Mouse (Mus musculus) midbrain, postnatal 0 days (tissue): ENCODE measurements around the gene Pex11a. TPM values are rescaled to one million over a fixed set of nuclear protein-coding genes. Genes with fewer than 3 reads are reported as not detected.

Source experiments
- ATAC-seq: fragments of 200-750 bp; cut with Nextera tagmentation; 2 replicates; pipeline ENCODE4 v1.8.0; 2017; ENCODE audit warnings: moderate number of reproducible peaks, mild to moderate bottlenecking, moderate TSS enrichment, moderate library complexity; ENCODE audit not compliant: low FRiP score
- DNase-seq: peaks from one replicate; pipeline ENCODE4 v3.0.0-alpha.2; 2015; ENCODE audit warnings: low spot score
- H3K27ac ChIP-seq: fragments of 300-500 bp; sonication (generic); 2 replicates; pipeline ENCODE4 v1.5.1; 2014; ENCODE audit warnings: low read depth, mild to moderate bottlenecking, low read length, mixed read lengths
- H3K27me3 ChIP-seq: fragments of 300-500 bp; sonication (generic); 2 replicates; pipeline ENCODE4 v1.6.1; 2014; ENCODE audit warnings: low read length, control low read depth, mixed read lengths; ENCODE audit not compliant: insufficient read depth
- H3K36me3 ChIP-seq: fragments of 300-500 bp; sonication (generic); 2 replicates; pipeline ENCODE4 v1.6.1; 2014; ENCODE audit warnings: low read length, control low read depth, mixed read lengths; ENCODE audit not compliant: insufficient read depth
- H3K4me1 ChIP-seq: fragments of 300-500 bp; sonication (generic); 2 replicates; pipeline ENCODE4 v1.6.1; 2014; ENCODE audit warnings: mild to moderate bottlenecking, control low read depth, antibody characterized with exemption, low read length, mixed read lengths; ENCODE audit not compliant: insufficient read depth
- H3K4me2 ChIP-seq: fragments of 300-500 bp; sonication (generic); 2 replicates; pipeline ENCODE4 v1.6.1; 2014; ENCODE audit warnings: low read depth, mild to moderate bottlenecking, low read length, mixed read lengths; ENCODE audit not compliant: poor library complexity, severe bottlenecking
- H3K4me3 ChIP-seq: fragments of 300-500 bp; sonication (generic); 2 replicates; pipeline ENCODE4 v1.5.1; 2014; ENCODE audit warnings: low read depth, mild to moderate bottlenecking, low read length, moderate library complexity
- H3K9ac ChIP-seq: fragments of 300-500 bp; sonication (generic); replicated peaks from 2 replicates; pipeline ENCODE4 v1.6.1; 2014; ENCODE audit warnings: mild to moderate bottlenecking, low read length, moderate library complexity, mixed read lengths; ENCODE audit not compliant: poor library complexity, severe bottlenecking
- H3K9me3 ChIP-seq: fragments of 300-500 bp; sonication (generic); 2 replicates; pipeline ENCODE4 v1.6.1; 2016; ENCODE audit warnings: low read length, control low read depth
- CTCF ChIP-seq: IDR thresholded peaks from 2 replicates; pipeline ENCODE4 v1.5.1; 2016; ENCODE audit warnings: antibody characterized with exemption, mild to moderate bottlenecking
- WGBS: fragments of 180-500 bp; shearing (Covaris S2); extraction: QIAGEN DNeasy Blood & Tissue Kit; methylation state at CpG from one replicate; pipeline ENCODE4 v1.1.7; 2014; 5-methylcytosine and 5-hydroxymethylcytosine counted together
- polyA plus RNA-seq: library from polyadenylated mRNA; unstranded; fragments of >200 nt; fragmentation: Nextera tagmentation; extraction: Ambion mirVana; gene quantifications from 2 replicates; pipeline ENCODE4 v1.2.1, GENCODE M21; 2015
- total RNA-seq: library from RNA; depleted of rRNA; stranded (reverse); fragments of >200 nt; gene quantifications from 2 replicates; pipeline ENCODE4 v1.2.3, GENCODE M21; 2014

The Pex11a gene
- total and polyA plus RNA-seq, 2 experiments from 2014 or later = 3.6 to 11.9 TPM

DNA sequence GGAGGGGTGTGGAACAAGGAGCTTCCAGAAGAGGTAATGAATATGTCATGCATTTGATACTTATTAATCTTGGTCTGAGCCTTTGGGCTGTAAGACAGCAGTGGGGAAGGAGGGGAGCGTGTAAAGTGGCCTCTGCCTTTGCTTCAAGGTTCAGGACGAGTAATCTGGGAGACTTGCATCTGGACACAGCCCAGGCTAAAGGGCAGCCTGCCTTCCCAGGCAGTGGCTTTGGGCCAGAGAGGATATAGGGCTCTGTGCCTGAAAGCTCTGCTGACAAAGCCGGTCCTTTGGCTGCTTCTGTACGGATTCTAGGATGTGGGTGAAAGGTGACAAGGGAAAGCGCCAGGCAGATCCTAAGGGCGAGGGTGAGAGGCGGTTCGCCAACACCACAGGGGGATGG, 8.4 kb downstream of the Pex11a start:
- Histone ChIP-seq H3K4me2 (no peak overlapping the region), H3K9me3 (no peaks in the 10 kb centered on the region), H3K27me3 (no peaks in the 10 kb centered on the region), H3K9ac (no peak overlapping the region), H3K4me1 (no peaks in the 10 kb centered on the region), H3K36me3 (no peaks in the 10 kb centered on the region), H3K4me3 (no peak overlapping the region), H3K27ac (no peak overlapping the region)
- 81% methylated on average over 8 of the region's 8 CpGs for whole genome bisulfite sequencing
- TF ChIP-seq CTCF = no peak
- ATAC-seq (no peak), DNase-seq (no peak)

DNA sequence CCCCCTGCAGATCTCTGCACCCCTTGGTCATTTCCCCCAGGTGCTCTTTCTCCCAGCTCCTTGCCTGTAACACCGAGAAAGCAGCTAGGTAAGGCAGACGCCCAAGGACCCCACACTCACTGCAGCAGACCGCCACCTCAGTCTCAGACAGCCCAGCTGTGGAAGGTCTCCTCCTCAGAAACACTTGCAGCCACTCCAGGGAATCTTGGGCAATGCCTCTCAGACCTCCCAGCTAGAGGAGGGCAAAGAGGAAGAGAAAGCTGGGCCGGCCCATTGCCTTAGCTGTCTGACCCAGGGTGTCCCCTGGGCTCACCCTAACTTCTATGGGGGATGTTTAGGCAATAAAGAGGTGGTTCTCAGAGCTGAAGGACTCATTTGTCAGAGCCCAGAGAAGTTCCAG, 10.3 kb downstream of the Pex11a start, which contains the start of gene Plin1:
TSS of gene Plin1 (minus strand) at position 282 of the 400 bp plus-strand sequence.
- Histone ChIP-seq H3K36me3 (no peaks in the 10 kb centered on the region), H3K4me1 (no peaks in the 10 kb centered on the region), H3K4me2 (no peak within 1 kb of the TSS), H3K27me3 (no peaks in the 10 kb centered on the region), H3K4me3 (no peak within 1 kb of the TSS), H3K9me3 (no peaks in the 10 kb centered on the region), H3K27ac (no peak within 1 kb of the TSS), H3K9ac (no peak within 1 kb of the TSS)
- WGBS = 61% methylated on average over 4 of the region's 4 CpGs
- ATAC-seq (no peak), DNase-seq (no peak)
- no peak for TF ChIP-seq CTCF

DNA sequence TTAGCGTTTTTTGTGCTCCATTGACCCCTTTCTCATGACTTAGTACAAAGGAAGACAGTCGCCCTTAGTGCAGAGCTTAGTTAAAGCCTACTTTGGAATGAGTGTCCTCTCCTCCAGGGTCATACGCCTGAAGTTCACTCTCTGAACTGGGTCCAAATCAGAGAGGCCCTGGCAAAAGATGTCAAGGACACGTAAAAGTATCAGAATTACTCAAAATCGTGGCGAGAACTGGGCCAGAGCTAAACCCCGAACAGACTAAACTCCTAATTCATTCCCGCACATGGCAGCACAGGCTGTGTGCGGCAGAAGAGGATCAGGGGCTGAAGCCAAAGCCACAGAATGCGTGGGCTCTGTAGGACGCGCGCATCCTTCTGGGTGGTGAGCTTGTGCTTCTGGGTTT, 11.5 kb downstream of the Pex11a start:
- no peak overlapping the region for H3K9ac ChIP-seq
- H3K4me2 ChIP-seq = no peak overlapping the region
- no peaks in the 10 kb centered on the region for H3K27me3 ChIP-seq
- TF ChIP-seq CTCF = no peak
- H3K4me1 ChIP-seq = no peaks in the 10 kb centered on the region
- no peak for ATAC-seq
- no peak overlapping the region for H3K27ac ChIP-seq
- DNase-seq = no peak
- H3K36me3 ChIP-seq = no peaks in the 10 kb centered on the region
- H3K9me3 ChIP-seq = no peaks in the 10 kb centered on the region
- H3K4me3 ChIP-seq = no peak overlapping the region
- 74% methylated on average over 13 of the region's 13 CpGs for whole genome bisulfite sequencing

DNA sequence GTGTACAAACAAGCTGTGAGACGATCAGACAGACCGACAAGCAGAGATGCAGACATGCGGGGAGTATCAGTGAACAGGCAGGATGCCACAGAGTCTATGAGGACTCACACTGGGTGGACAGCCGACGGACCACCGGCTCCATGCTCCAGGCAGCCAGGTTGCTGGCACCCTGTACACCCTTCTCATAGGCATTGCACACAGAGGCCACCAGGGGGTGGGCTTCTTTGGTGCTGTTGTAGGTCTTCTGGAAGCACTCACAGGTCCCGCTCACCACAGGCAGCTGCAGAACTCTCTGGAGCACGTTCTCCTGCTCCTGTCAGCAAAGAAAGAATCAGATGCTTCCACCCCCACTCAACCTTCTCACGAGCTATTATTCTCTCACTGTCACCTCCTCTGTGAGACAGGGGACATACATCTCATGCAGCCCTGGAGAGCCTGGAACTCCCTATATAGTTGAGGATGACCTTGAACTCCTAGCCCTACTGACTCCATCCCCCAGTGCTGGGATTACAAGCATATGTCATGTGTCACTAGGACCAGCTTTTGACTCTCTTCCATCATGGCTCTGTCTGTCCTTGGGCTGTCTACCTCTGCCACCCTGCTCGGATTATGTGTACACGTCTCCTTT, 13.1 kb downstream of the Pex11a start:
- no peak overlapping the region for H3K9ac ChIP-seq
- no peaks in the 10 kb centered on the region for H3K27me3 ChIP-seq
- H3K27ac ChIP-seq = no peak overlapping the region
- H3K4me2 ChIP-seq = no peak overlapping the region
- H3K36me3 ChIP-seq = no peaks in the 10 kb centered on the region
- no peak for DNase-seq
- no peaks in the 10 kb centered on the region for H3K4me1 ChIP-seq
- WGBS = 74% methylated on average over 11 of the region's 11 CpGs
- TF ChIP-seq CTCF = peak; percentile 42
- no peak overlapping the region for H3K4me3 ChIP-seq
- no peaks in the 10 kb centered on the region for H3K9me3 ChIP-seq
- no peak; the same call in 1 of the 2 replicates for ATAC-seq

DNA sequence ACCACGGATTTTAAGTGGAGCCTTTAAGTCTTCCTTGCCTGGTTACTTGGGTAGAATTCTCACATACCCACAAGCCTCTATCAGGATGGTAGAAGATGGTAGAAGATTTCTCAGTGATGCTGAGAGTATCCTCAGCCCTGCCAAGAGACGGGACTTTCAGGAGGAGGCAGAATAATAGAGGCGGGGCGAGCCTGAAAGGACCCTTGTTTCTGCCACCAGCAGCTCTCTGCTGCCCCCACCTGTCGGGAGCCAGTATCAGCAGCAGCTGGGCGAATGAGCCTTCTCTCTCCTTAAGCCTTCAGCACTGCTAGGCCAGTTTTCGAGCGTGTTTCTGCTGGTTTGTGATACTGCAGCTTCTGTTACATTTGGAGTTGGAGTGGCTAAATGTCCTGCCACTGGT, 13.8 kb downstream of the Pex11a start:
- H3K4me2 ChIP-seq = no peak overlapping the region
- WGBS = 8% methylated on average over 8 of the region's 8 CpGs

DNA sequence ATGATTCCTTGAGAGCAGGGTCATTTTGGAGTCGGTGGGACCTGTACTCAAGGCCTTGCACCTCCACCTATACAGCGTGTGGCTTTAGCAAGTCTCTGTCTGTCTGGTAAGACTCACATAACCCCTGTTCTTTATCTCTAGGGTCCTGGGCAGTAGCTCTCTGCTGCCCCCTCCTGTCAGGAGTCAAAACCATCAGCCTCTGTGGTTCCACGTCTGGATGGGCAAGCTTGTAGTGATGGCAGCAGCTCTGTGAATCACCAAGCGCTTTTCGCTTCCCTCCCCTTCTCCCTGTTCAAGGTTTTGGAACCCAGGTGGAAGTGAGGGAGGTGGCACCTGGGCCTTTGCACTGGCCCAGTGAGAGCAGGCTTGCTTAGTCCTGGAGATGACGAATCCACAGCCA, 14.7 kb downstream of the Pex11a start:
- no peak overlapping the region for H3K4me2 ChIP-seq
- DNase-seq (peak; percentile 26), ATAC-seq (no peak)
- H3K36me3 ChIP-seq = no peaks in the 10 kb centered on the region
- H3K4me1 ChIP-seq = no peaks in the 10 kb centered on the region
- no peaks in the 10 kb centered on the region for H3K27me3 ChIP-seq
- 36% methylated on average over 6 of the region's 6 CpGs for WGBS
- no peaks in the 10 kb centered on the region for H3K9me3 ChIP-seq
- no peak overlapping the region for H3K4me3 ChIP-seq
- no peak overlapping the region for H3K9ac ChIP-seq
- no peak overlapping the region for H3K27ac ChIP-seq
- peak; percentile 73 for TF ChIP-seq CTCF

More for the DNA sequence above, 13.8 kb downstream of the Pex11a start:
- no peak overlapping the region for H3K4me3 ChIP-seq
- no peaks in the 10 kb centered on the region for H3K36me3 ChIP-seq
- no peaks in the 10 kb centered on the region for H3K4me1 ChIP-seq
- TF ChIP-seq CTCF = peak; percentile 74
- no peak overlapping the region for H3K27ac ChIP-seq
- H3K9ac ChIP-seq = no peak overlapping the region
- no peaks in the 10 kb centered on the region for H3K27me3 ChIP-seq
- no peaks in the 10 kb centered on the region for H3K9me3 ChIP-seq
- ATAC-seq (no peak), DNase-seq (peak; percentile 69)
